Mouse (Mus musculus): ENCODE data around the gene Rps29.

- TF ChIP-seq CTCF (conservative IDR thresholded peaks at IDR 0.05; ENCODE audit: insufficient read depth, insufficient read length, low read depth, low read length) (peak; percentile 70), POLR2A (IDR thresholded peaks at IDR 0.05; ENCODE audit: low read depth, low read length) (no peak)
Measured at GRCm38 (mm10) chr12:69131981-69132380, 27.0 kb downstream of the Rps29 start.

Measured in kidney, adult 2 months (tissue).